Mouse (Mus musculus): ENCODE measurements around the gene Clec10a. TPM values are rescaled to one million over a fixed set of nuclear protein-coding genes. Genes with fewer than 3 reads are reported as not detected.

Clec10a gene
- polyA plus RNA-seq, 1 experiment from 2014 or later = 0.38 TPM

GRCm38 (mm10) chr11:70174491-70174890 is 18.5 kb downstream of the Clec10a start:
- H3K9me3 ChIP-seq (ENCODE audit: control insufficient read depth, low read length) = no peaks in the 10 kb centered on the region
- H3K27ac ChIP-seq (ENCODE audit: low read depth, low read length) = no peak overlapping the region
- H3K4me1 ChIP-seq (ENCODE audit: control insufficient read depth, insufficient read depth, low read length) = no peaks in the 10 kb centered on the region
- H3K4me2 ChIP-seq (ENCODE audit: low read depth) = no peak overlapping the region
- no peak overlapping the region for H3K4me3 ChIP-seq (ENCODE audit: low read depth, low read length)
- H3K36me3 ChIP-seq (ENCODE audit: control insufficient read depth, insufficient read depth, low read length) = no peaks in the 10 kb centered on the region
- DNase-seq (ENCODE audit: low spot score) (no peak), ATAC-seq (ENCODE audit: insufficient read depth, low FRiP score, low TSS enrichment) (no peak)
- WGBS = 80% methylated on average over 4 of the region's 4 CpGs
- H3K9ac ChIP-seq (ENCODE audit: low read length) = no peak overlapping the region
- no peaks in the 10 kb centered on the region for H3K27me3 ChIP-seq (ENCODE audit: control insufficient read depth, insufficient read depth, low read length)

GRCm38 (mm10) chr11:70177647-70178046 is 21.6 kb downstream of the Clec10a start:
- Histone ChIP-seq H3K27me3 (ENCODE audit: control insufficient read depth, insufficient read depth, low read length) (no peaks in the 10 kb centered on the region), H3K4me1 (ENCODE audit: control insufficient read depth, insufficient read depth, low read length) (no peaks in the 10 kb centered on the region), H3K9ac (ENCODE audit: low read length) (no peak overlapping the region), H3K9me3 (ENCODE audit: control insufficient read depth, low read length) (no peaks in the 10 kb centered on the region), H3K4me2 (ENCODE audit: low read depth) (no peak overlapping the region), H3K36me3 (ENCODE audit: control insufficient read depth, insufficient read depth, low read length) (no peaks in the 10 kb centered on the region), H3K4me3 (ENCODE audit: low read depth, low read length) (no peak overlapping the region), H3K27ac (ENCODE audit: low read depth, low read length) (no peak overlapping the region)
- ATAC-seq (ENCODE audit: insufficient read depth, low FRiP score, low TSS enrichment) (no peak), DNase-seq (ENCODE audit: low spot score) (no peak)
- 74% methylated on average over 8 of the region's 8 CpGs for WGBS

GRCm38 (mm10) chr11:70178311-70178710 is 22.3 kb downstream of the Clec10a start:
- H3K9me3 ChIP-seq (ENCODE audit: control insufficient read depth, low read length) = no peaks in the 10 kb centered on the region
- DNase-seq (ENCODE audit: low spot score) (no peak), ATAC-seq (ENCODE audit: insufficient read depth, low FRiP score, low TSS enrichment) (no peak)
- H3K27ac ChIP-seq (ENCODE audit: low read depth, low read length) = no peak overlapping the region
- no peak overlapping the region for H3K4me3 ChIP-seq (ENCODE audit: low read depth, low read length)
- no peak overlapping the region for H3K4me2 ChIP-seq (ENCODE audit: low read depth)
- H3K36me3 ChIP-seq (ENCODE audit: control insufficient read depth, insufficient read depth, low read length) = no peaks in the 10 kb centered on the region
- no peak overlapping the region for H3K9ac ChIP-seq (ENCODE audit: low read length)
- WGBS = 86% methylated on average over 11 of the region's 11 CpGs
- H3K4me1 ChIP-seq (ENCODE audit: control insufficient read depth, insufficient read depth, low read length) = no peaks in the 10 kb centered on the region
- no peaks in the 10 kb centered on the region for H3K27me3 ChIP-seq (ENCODE audit: control insufficient read depth, insufficient read depth, low read length)

GRCm38 (mm10) chr11:70178756-70179155 is 22.8 kb downstream of the Clec10a start:
- Histone ChIP-seq H3K4me1 (ENCODE audit: control insufficient read depth, insufficient read depth, low read length) (no peaks in the 10 kb centered on the region), H3K9me3 (ENCODE audit: control insufficient read depth, low read length) (no peaks in the 10 kb centered on the region), H3K36me3 (ENCODE audit: control insufficient read depth, insufficient read depth, low read length) (no peaks in the 10 kb centered on the region), H3K9ac (ENCODE audit: low read length) (no peak overlapping the region), H3K27me3 (ENCODE audit: control insufficient read depth, insufficient read depth, low read length) (no peaks in the 10 kb centered on the region), H3K4me3 (ENCODE audit: low read depth, low read length) (no peak overlapping the region), H3K27ac (ENCODE audit: low read depth, low read length) (no peak overlapping the region), H3K4me2 (ENCODE audit: low read depth) (no peak overlapping the region)
- DNase-seq (ENCODE audit: low spot score) (no peak), ATAC-seq (ENCODE audit: insufficient read depth, low FRiP score, low TSS enrichment) (no peak)
- WGBS = 78% methylated on average over 11 of the region's 11 CpGs

GRCm38 (mm10) chr11:70179401-70179800 is 23.4 kb downstream of the Clec10a start:
- Histone ChIP-seq H3K27ac (ENCODE audit: low read depth, low read length) (no peak overlapping the region), H3K4me1 (ENCODE audit: control insufficient read depth, insufficient read depth, low read length) (no peaks in the 10 kb centered on the region), H3K9me3 (ENCODE audit: control insufficient read depth, low read length) (no peaks in the 10 kb centered on the region), H3K27me3 (ENCODE audit: control insufficient read depth, insufficient read depth, low read length) (no peaks in the 10 kb centered on the region), H3K36me3 (ENCODE audit: control insufficient read depth, insufficient read depth, low read length) (no peaks in the 10 kb centered on the region), H3K9ac (ENCODE audit: low read length) (no peak overlapping the region), H3K4me2 (ENCODE audit: low read depth) (no peak overlapping the region), H3K4me3 (ENCODE audit: low read depth, low read length) (no peak overlapping the region)
- DNase-seq (ENCODE audit: low spot score) (peak; percentile 51), ATAC-seq (ENCODE audit: insufficient read depth, low FRiP score, low TSS enrichment) (no peak)
- WGBS = 40% methylated on average over 14 of the region's 14 CpGs

- 95% methylated on average over 4 of the region's 4 CpGs for WGBS
- Histone ChIP-seq H3K4me1 (ENCODE audit: control insufficient read depth, insufficient read depth, low read length) (no peaks in the 10 kb centered on the region), H3K36me3 (ENCODE audit: control insufficient read depth, insufficient read depth, low read length) (no peaks in the 10 kb centered on the region), H3K9me3 (ENCODE audit: control insufficient read depth, low read length) (no peaks in the 10 kb centered on the region), H3K27ac (ENCODE audit: low read depth, low read length) (no peak overlapping the region), H3K27me3 (ENCODE audit: control insufficient read depth, insufficient read depth, low read length) (no peaks in the 10 kb centered on the region), H3K4me2 (ENCODE audit: low read depth) (no peak overlapping the region), H3K4me3 (ENCODE audit: low read depth, low read length) (no peak overlapping the region), H3K9ac (ENCODE audit: low read length) (no peak overlapping the region)
- ATAC-seq (ENCODE audit: insufficient read depth, low FRiP score, low TSS enrichment) (no peak), DNase-seq (ENCODE audit: low spot score) (no peak)
Measured at GRCm38 (mm10) chr11:70180496-70180895, 24.5 kb downstream of the Clec10a start.

- Histone ChIP-seq H3K4me3 (ENCODE audit: low read depth, low read length) (no peak overlapping the region), H3K27me3 (ENCODE audit: control insufficient read depth, insufficient read depth, low read length) (no peaks in the 10 kb centered on the region), H3K9ac (ENCODE audit: low read length) (no peak overlapping the region), H3K36me3 (ENCODE audit: control insufficient read depth, insufficient read depth, low read length) (no peaks in the 10 kb centered on the region), H3K9me3 (ENCODE audit: control insufficient read depth, low read length) (no peaks in the 10 kb centered on the region), H3K4me1 (ENCODE audit: control insufficient read depth, insufficient read depth, low read length) (no peaks in the 10 kb centered on the region), H3K4me2 (ENCODE audit: low read depth) (no peak overlapping the region), H3K27ac (ENCODE audit: low read depth, low read length) (no peak overlapping the region)
- ATAC-seq (ENCODE audit: insufficient read depth, low FRiP score, low TSS enrichment) (no peak), DNase-seq (ENCODE audit: low spot score) (no peak)
- 79% methylated on average over 7 of the region's 7 CpGs for WGBS
Measured at GRCm38 (mm10) chr11:70185120-70185519, 29.1 kb downstream of the Clec10a start.

GRCm38 (mm10) chr11:70189319-70190134 is 33.5 kb downstream of the Clec10a start:
- Histone ChIP-seq H3K4me1 (ENCODE audit: control insufficient read depth, insufficient read depth, low read length) (no peaks in the 10 kb centered on the region), H3K9ac (ENCODE audit: low read length) (no peak overlapping the region), H3K4me2 (ENCODE audit: low read depth) (no peak overlapping the region), H3K27ac (ENCODE audit: low read depth, low read length) (no peak overlapping the region), H3K4me3 (ENCODE audit: low read depth, low read length) (no peak overlapping the region), H3K36me3 (ENCODE audit: control insufficient read depth, insufficient read depth, low read length) (no peaks in the 10 kb centered on the region), H3K9me3 (ENCODE audit: control insufficient read depth, low read length) (no peaks in the 10 kb centered on the region), H3K27me3 (ENCODE audit: control insufficient read depth, insufficient read depth, low read length) (no peaks in the 10 kb centered on the region)
- ATAC-seq (ENCODE audit: insufficient read depth, low FRiP score, low TSS enrichment) (no peak), DNase-seq (ENCODE audit: low spot score) (no peak)
- 78% methylated on average over 28 of the region's 28 CpGs for WGBS

GRCm38 (mm10) chr11:70191188-70191587 is 35.2 kb downstream of the Clec10a start:
- no peaks in the 10 kb centered on the region for H3K4me1 ChIP-seq (ENCODE audit: control insufficient read depth, insufficient read depth, low read length)
- no peaks in the 10 kb centered on the region for H3K36me3 ChIP-seq (ENCODE audit: control insufficient read depth, insufficient read depth, low read length)

More at GRCm38 (mm10) chr11:70191188-70191587, 35.2 kb downstream of the Clec10a start:
- DNase-seq (ENCODE audit: low spot score) = no peak
- no peak overlapping the region for H3K4me2 ChIP-seq (ENCODE audit: low read depth)
- no peak overlapping the region for H3K9ac ChIP-seq (ENCODE audit: low read length)
- WGBS = 84% methylated on average over 6 of the region's 6 CpGs
- no peak overlapping the region for H3K4me3 ChIP-seq (ENCODE audit: low read depth, low read length)
- H3K27ac ChIP-seq (ENCODE audit: low read depth, low read length) = no peak overlapping the region
- H3K27me3 ChIP-seq (ENCODE audit: control insufficient read depth, insufficient read depth, low read length) = no peaks in the 10 kb centered on the region
- H3K9me3 ChIP-seq (ENCODE audit: control insufficient read depth, low read length) = no peaks in the 10 kb centered on the region
- ATAC-seq (ENCODE audit: insufficient read depth, low FRiP score, low TSS enrichment) = no peak
